Mouse (Mus musculus): ENCODE measurements at regions not wholly inside any gene's neighbourhood (a gene's known extent, or its start where the extent isn't known, plus 50 kb on each side); places are given as distances from the start of the nearest gene placed in this dataset.

DNA sequence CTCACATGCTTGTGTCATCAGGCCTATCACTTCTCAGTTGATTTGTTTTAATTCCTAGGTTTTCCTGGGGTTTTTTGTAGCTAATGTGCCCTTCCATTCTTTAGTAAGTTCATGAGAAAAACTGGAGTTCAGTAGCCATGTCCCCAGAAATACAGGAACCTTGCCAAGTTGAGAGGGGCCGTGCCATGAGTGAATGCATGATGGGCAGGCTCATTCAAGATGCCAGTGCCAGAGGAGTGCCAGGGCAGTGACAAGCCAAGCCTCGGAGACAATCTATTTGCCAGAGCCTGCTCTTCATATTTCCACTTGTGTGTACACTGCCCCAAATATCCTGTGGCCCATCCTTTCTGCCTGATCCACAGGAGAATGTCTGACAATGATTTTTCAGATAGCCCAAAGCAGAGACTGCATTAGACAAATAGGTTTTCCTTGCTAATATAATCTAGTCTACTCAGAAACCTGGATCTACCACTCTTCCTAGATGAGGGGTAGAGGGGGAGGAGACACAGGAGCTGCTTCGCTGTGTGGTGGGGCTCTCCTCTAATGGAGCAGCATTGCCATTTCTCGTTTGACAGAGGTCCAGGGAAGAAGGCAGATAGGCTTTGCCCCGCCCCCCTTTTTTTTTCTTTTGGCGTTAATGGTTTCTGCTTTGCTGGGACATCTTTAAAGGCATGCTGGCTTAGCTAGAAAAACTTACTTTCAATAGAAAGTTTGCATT, 569.5 kb upstream of the Arid1b start:
- Histone ChIP-seq H3K36me3 (ENCODE audit: control insufficient read depth, insufficient read depth) (no peaks in the 10 kb centered on the region), H3K9ac (replicated peaks; ENCODE audit: low read depth, low read length) (no peak overlapping the region), H3K4me3 (replicated peaks; ENCODE audit: low read length) (no peak overlapping the region), H3K4me1 (replicated peaks; ENCODE audit: control insufficient read depth, insufficient read depth, low read length) (peaks cover 6% of the 10 kb centered on the region), H3K27ac (ENCODE audit: low read length) (no peak overlapping the region), H3K27me3 (replicated peaks; ENCODE audit: control insufficient read depth, insufficient read depth, low read length) (no peaks in the 10 kb centered on the region), H3K4me2 (ENCODE audit: low read length) (no peak overlapping the region), H3K9me3 (ENCODE audit: control insufficient read depth, low read length) (no peaks in the 10 kb centered on the region)
- 29% methylated on average over 6 of the region's 6 CpGs for WGBS
- ATAC-seq = peak; percentile 66

DNA sequence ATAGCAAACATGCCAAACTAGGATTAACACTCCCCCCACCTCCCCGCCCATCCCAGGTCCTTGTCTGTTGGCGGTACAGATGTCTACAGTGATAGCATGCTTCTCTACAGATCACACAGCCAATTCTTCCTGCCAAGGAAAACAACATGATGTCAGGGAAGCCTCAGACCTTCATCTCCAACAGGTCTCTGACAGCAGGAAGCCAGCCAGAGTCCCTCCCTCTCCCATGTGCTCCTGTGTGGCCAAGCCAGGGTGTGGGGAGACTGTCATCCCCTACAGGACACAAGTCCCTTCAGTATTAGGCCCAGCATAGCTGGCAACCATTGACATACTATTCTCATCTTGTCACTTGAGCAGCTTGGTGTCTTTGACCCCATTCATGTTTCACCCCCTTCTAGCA, 568.8 kb upstream of the Arid1b start:
- Histone ChIP-seq H3K4me1 (replicated peaks; ENCODE audit: control insufficient read depth, insufficient read depth, low read length) (peaks cover 6% of the 10 kb centered on the region), H3K27ac (ENCODE audit: low read length) (no peak overlapping the region), H3K9ac (replicated peaks; ENCODE audit: low read depth, low read length) (no peak overlapping the region), H3K9me3 (ENCODE audit: control insufficient read depth, low read length) (no peaks in the 10 kb centered on the region), H3K36me3 (ENCODE audit: control insufficient read depth, insufficient read depth) (no peaks in the 10 kb centered on the region), H3K27me3 (replicated peaks; ENCODE audit: control insufficient read depth, insufficient read depth, low read length) (no peaks in the 10 kb centered on the region), H3K4me3 (replicated peaks; ENCODE audit: low read length) (no peak overlapping the region), H3K4me2 (ENCODE audit: low read length) (no peak overlapping the region)
- 71% methylated on average over 2 of the region's 2 CpGs for WGBS
- ATAC-seq = no peak

DNA sequence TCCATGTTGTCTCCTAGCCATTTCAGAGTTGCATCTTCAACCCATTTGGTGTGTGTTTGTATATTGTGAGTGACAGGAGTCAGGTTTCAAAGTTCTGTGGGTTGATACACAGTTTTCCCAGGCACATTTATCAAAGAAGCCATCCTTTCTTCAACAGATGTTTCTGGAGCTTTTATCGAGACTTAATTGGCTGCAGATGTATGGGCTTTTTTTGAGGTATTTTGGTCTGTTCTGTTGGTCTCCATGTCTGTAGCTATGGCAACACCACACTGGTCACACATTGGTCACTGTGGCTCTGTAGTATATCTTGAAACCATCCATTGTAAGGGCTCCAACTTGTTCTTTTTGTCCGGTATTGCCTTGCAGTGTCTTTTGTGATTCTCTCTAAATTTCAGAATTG, 565.1 kb upstream of the Arid1b start:
- 73% methylated on average over 2 of the region's 2 CpGs for whole genome bisulfite sequencing
- H3K27me3 ChIP-seq (replicated peaks; ENCODE audit: control insufficient read depth, insufficient read depth, low read length) = no peaks in the 10 kb centered on the region
- H3K4me3 ChIP-seq (replicated peaks; ENCODE audit: low read length) = no peak overlapping the region
- no peak for ATAC-seq
- H3K27ac ChIP-seq (ENCODE audit: low read length) = no peak overlapping the region
- H3K9me3 ChIP-seq (ENCODE audit: control insufficient read depth, low read length) = no peaks in the 10 kb centered on the region
- H3K9ac ChIP-seq (replicated peaks; ENCODE audit: low read depth, low read length) = no peak overlapping the region
- peaks cover 6% of the 10 kb centered on the region for H3K4me1 ChIP-seq (replicated peaks; ENCODE audit: control insufficient read depth, insufficient read depth, low read length)
- H3K4me2 ChIP-seq (ENCODE audit: low read length) = no peak overlapping the region
- H3K36me3 ChIP-seq (ENCODE audit: control insufficient read depth, insufficient read depth) = no peaks in the 10 kb centered on the region

DNA sequence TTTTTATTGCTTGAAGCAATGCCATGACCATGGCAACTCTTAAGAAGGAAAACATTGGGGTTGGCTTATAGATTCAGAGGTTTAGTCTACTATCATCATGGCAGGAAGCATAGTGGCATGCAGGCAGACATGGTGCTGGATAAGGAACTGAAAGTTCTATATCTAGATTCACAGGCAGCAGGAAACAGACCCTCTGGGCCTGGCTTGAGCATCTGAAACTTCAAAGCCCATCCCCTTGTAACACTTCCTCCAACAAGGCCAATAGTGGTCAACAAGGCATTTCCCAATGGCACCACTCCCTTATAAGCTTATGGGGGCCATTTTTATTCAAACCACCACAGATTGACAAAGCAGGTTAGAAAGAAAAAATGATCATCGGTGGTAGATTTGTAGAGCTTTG, 548.5 kb upstream of the Arid1b start:
- no peak overlapping the region for H3K4me3 ChIP-seq (replicated peaks; ENCODE audit: low read length)
- H3K9me3 ChIP-seq (ENCODE audit: control insufficient read depth, low read length) = no peaks in the 10 kb centered on the region
- no peaks in the 10 kb centered on the region for H3K27me3 ChIP-seq (replicated peaks; ENCODE audit: control insufficient read depth, insufficient read depth, low read length)
- H3K4me1 ChIP-seq (replicated peaks; ENCODE audit: control insufficient read depth, insufficient read depth, low read length) = no peaks in the 10 kb centered on the region
- no peak overlapping the region for H3K4me2 ChIP-seq (ENCODE audit: low read length)
- WGBS = 100% methylated on average over 1 of the region's 1 CpGs
- ATAC-seq = no peak
- no peaks in the 10 kb centered on the region for H3K36me3 ChIP-seq (ENCODE audit: control insufficient read depth, insufficient read depth)
- H3K9ac ChIP-seq (replicated peaks; ENCODE audit: low read depth, low read length) = no peak overlapping the region
- H3K27ac ChIP-seq (ENCODE audit: low read length) = no peak overlapping the region

DNA sequence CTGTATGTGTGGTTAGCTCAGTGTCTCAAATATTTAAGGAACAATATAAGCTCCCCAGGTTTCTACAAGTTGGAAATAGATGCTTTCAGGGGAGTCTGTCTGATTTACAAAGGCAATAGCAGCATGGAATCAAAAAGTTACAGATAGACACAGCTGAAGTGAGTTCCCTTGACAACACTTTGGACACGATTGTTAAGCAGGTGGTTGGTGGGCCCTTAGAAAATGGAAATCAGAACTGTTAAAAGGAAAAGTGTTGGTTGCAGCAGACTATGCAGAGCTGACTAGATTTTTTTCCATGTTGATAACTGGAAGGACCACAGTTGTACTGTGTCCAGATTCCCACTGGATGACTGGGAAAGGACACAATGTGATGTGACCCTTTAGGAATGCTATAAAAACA, 536.6 kb upstream of the Arid1b start:
- no peak for ATAC-seq
- Histone ChIP-seq H3K27me3 (replicated peaks; ENCODE audit: control insufficient read depth, insufficient read depth, low read length) (no peaks in the 10 kb centered on the region), H3K4me3 (replicated peaks; ENCODE audit: low read length) (no peak overlapping the region), H3K27ac (ENCODE audit: low read length) (no peak overlapping the region), H3K9ac (replicated peaks; ENCODE audit: low read depth, low read length) (no peak overlapping the region), H3K4me1 (replicated peaks; ENCODE audit: control insufficient read depth, insufficient read depth, low read length) (peaks cover 3% of the 10 kb centered on the region; the same call in 1 of the 2 replicates), H3K36me3 (ENCODE audit: control insufficient read depth, insufficient read depth) (no peaks in the 10 kb centered on the region), H3K4me2 (ENCODE audit: low read length) (no peak overlapping the region), H3K9me3 (ENCODE audit: control insufficient read depth, low read length) (no peaks in the 10 kb centered on the region)
- WGBS = 72% methylated on average over 1 of the region's 1 CpGs

DNA sequence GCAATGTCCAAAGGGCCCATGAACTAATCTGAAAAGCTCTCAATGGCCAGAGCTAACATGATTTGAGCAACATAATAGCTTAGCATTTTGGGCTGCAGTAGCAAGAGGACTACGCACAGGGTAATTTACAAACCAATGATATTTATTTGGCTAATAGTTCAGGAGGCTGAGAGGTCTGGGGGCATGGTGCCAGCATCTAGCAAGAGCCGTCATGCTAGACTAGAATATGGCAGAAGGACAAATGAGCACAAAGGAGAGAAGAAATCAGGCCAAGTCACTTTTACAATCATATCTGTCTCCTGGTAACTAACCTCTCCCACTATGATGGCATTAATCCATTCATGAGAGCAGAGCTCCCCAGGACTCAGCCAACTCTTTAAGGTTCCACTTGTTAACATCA, 532.6 kb upstream of the Arid1b start:
- 45% methylated on average over 2 of the region's 2 CpGs for WGBS
- no peak for ATAC-seq
- no peaks in the 10 kb centered on the region for H3K27me3 ChIP-seq (replicated peaks; ENCODE audit: control insufficient read depth, insufficient read depth, low read length)
- H3K4me1 ChIP-seq (replicated peaks; ENCODE audit: control insufficient read depth, insufficient read depth, low read length) = peaks cover 6% of the 10 kb centered on the region; the same call in 1 of the 2 replicates
- no peak overlapping the region for H3K9ac ChIP-seq (replicated peaks; ENCODE audit: low read depth, low read length)
- no peak overlapping the region for H3K27ac ChIP-seq (ENCODE audit: low read length)
- H3K4me3 ChIP-seq (replicated peaks; ENCODE audit: low read length) = no peak overlapping the region
- no peaks in the 10 kb centered on the region for H3K9me3 ChIP-seq (ENCODE audit: control insufficient read depth, low read length)
- H3K4me2 ChIP-seq (ENCODE audit: low read length) = no peak overlapping the region
- H3K36me3 ChIP-seq (ENCODE audit: control insufficient read depth, insufficient read depth) = no peaks in the 10 kb centered on the region

DNA sequence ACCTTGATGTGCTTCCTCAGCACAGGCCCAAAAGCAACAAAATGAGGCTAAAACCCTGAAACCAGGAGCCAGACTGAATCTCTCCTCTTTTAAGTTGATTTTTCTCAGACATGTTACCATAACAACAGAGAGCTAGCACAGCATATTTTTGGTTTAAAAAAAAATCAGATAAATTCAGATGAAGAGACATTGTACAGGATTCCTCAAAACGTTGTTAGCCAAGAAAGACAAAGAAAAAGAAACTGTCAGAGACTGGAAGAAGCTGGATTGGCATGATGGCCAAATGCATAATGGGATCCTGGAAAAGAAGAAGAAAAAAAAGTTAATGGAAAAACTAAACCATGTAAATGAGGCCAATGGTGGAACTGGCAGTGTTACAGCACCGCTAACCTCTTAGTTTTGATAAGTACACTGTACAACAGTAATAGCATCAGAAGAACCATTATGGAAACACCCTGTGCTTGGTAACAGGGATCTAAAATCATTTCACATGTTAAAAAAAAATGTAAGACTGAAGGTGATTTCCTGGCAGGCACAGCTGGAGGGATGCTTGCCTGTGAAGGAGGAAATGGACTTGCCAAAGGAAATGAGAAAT, 529.7 kb upstream of the Arid1b start:
- no peaks in the 10 kb centered on the region for H3K27me3 ChIP-seq (replicated peaks; ENCODE audit: control insufficient read depth, insufficient read depth, low read length)
- H3K4me2 ChIP-seq (ENCODE audit: low read length) = no peak overlapping the region
- H3K27ac ChIP-seq (ENCODE audit: low read length) = no peak overlapping the region
- no peak overlapping the region for H3K9ac ChIP-seq (replicated peaks; ENCODE audit: low read depth, low read length)
- H3K9me3 ChIP-seq (ENCODE audit: control insufficient read depth, low read length) = no peaks in the 10 kb centered on the region
- no peak overlapping the region for H3K4me3 ChIP-seq (replicated peaks; ENCODE audit: low read length)
- H3K36me3 ChIP-seq (ENCODE audit: control insufficient read depth, insufficient read depth) = no peaks in the 10 kb centered on the region
- ATAC-seq = 0 out of 2 replicates have a peak, but pooled peaks have one; percentile 33
- H3K4me1 ChIP-seq (replicated peaks; ENCODE audit: control insufficient read depth, insufficient read depth, low read length) = peaks cover 6% of the 10 kb centered on the region; the same call in 1 of the 2 replicates
- WGBS = 44% methylated on average over 2 of the region's 2 CpGs

DNA sequence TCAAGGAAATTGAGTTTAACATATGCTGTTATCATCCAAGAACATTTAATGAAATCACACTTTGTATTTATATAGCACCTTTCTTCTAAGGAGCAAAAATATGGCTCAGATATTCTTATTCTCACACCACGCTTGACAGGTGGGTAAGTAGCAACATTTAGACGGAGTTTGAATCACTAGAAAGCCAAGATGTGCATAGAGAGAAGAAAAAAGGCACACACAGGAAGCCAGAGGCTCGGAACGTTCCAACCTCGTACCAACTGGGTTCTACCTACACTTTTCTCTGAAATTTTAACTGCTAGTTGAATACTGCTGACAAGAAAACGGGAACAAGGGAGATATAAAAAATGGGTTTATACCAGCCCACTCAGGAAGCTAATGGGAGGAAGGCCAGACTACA, 528.4 kb upstream of the Arid1b start:
- Histone ChIP-seq H3K4me2 (ENCODE audit: low read length) (no peak overlapping the region), H3K9me3 (ENCODE audit: control insufficient read depth, low read length) (no peaks in the 10 kb centered on the region), H3K36me3 (ENCODE audit: control insufficient read depth, insufficient read depth) (no peaks in the 10 kb centered on the region), H3K4me3 (replicated peaks; ENCODE audit: low read length) (no peak overlapping the region), H3K27me3 (replicated peaks; ENCODE audit: control insufficient read depth, insufficient read depth, low read length) (no peaks in the 10 kb centered on the region), H3K9ac (replicated peaks; ENCODE audit: low read depth, low read length) (no peak overlapping the region), H3K27ac (ENCODE audit: low read length) (no peak overlapping the region), H3K4me1 (replicated peaks; ENCODE audit: control insufficient read depth, insufficient read depth, low read length) (peaks cover 6% of the 10 kb centered on the region; the same call in 1 of the 2 replicates)
- 85% methylated on average over 6 of the region's 6 CpGs for WGBS
- ATAC-seq = no peak

DNA sequence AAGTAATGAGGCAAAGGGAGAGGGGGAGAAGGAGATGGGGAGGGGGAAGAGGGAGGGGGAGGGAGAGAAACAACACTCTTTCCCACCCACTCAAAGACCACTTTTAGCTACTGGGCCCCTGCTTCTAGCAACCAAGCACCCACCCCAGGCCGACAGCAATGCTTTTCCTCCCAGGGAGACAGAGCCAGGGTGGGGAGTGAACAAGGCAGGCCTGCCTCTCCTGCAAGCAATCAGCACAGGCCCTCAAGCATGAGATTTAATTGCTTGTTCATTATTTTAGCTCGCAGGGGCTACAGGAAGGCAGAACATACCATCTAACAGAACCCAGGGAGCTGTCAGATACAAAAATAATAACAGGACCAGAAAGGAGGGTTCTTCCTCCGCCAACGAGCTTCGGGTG, 521.7 kb upstream of the Arid1b start:
- Histone ChIP-seq H3K27me3 (replicated peaks; ENCODE audit: control insufficient read depth, insufficient read depth, low read length) (no peaks in the 10 kb centered on the region), H3K4me3 (replicated peaks; ENCODE audit: low read length) (no peak overlapping the region), H3K27ac (ENCODE audit: low read length) (no peak overlapping the region), H3K4me1 (replicated peaks; ENCODE audit: control insufficient read depth, insufficient read depth, low read length) (no peaks in the 10 kb centered on the region), H3K4me2 (ENCODE audit: low read length) (no peak overlapping the region), H3K36me3 (ENCODE audit: control insufficient read depth, insufficient read depth) (no peaks in the 10 kb centered on the region), H3K9me3 (ENCODE audit: control insufficient read depth, low read length) (no peaks in the 10 kb centered on the region), H3K9ac (replicated peaks; ENCODE audit: low read depth, low read length) (no peak overlapping the region)
- ATAC-seq = no peak
- WGBS = 57% methylated on average over 5 of the region's 5 CpGs

All from forebrain, embryonic 16.5 days (tissue).